Comparison of ENCODE assay signal across 8 mouse cellular contexts in genomic region chr1:58795291-58796058, GRCm38 (mm10). TPM values are rescaled to one million over a fixed set of nuclear protein-coding genes. Genes with fewer than 3 reads are reported as not detected.
A peak's percentile ranks its signal among the peaks of the same experiment; 100 is the strongest.
DNase-seq lines count a peak whose midpoint lies in the region; ATAC-seq lines count a peak whose summit lies in the region.

Gene Casp8, plus strand, starts transcription at chr1:58795374.

- H3K4me3 ChIP-seq in embryonic facial prominence, embryonic 12.5 days: peak within 1 kb of the TSS; percentile 55
- peak within 1 kb of the TSS; percentile 79 for H3K4me3 ChIP-seq in heart, embryonic 12.5 days
- H3K4me3 ChIP-seq in kidney, embryonic 15.5 days (replicated peaks): peak within 1 kb of the TSS; percentile 57

- H3K9ac ChIP-seq in embryonic facial prominence, embryonic 12.5 days: peak within 1 kb of the TSS; percentile 74
- H3K9ac ChIP-seq in heart, embryonic 12.5 days: peak within 1 kb of the TSS; percentile 85
- peak within 1 kb of the TSS; percentile 63 for H3K9ac ChIP-seq in kidney, embryonic 15.5 days

- no peaks in the 10 kb centered on the region for H3K9me3 ChIP-seq in embryonic facial prominence, embryonic 12.5 days
- H3K9me3 ChIP-seq in heart, embryonic 12.5 days (replicated peaks): peaks cover 4% of the 10 kb centered on the region; the same call in 1 of the 2 replicates
- H3K9me3 ChIP-seq in kidney, embryonic 15.5 days (replicated peaks): no peaks in the 10 kb centered on the region; the same call in 1 of the 2 replicates

- 0 out of 2 replicates have a peak, but pooled peaks cover 7% of the 10 kb centered on the region for H3K36me3 ChIP-seq in embryonic facial prominence, embryonic 12.5 days
- peaks cover 8% of the 10 kb centered on the region for H3K36me3 ChIP-seq in heart, embryonic 12.5 days
- peaks cover 12% of the 10 kb centered on the region for H3K36me3 ChIP-seq in kidney, embryonic 15.5 days

- no peak for ATAC-seq in embryonic facial prominence, embryonic 12.5 days (ENCODE audit: insufficient number of reproducible peaks, insufficient read depth, low FRiP score, low TSS enrichment)
- peak; percentile 80 for ATAC-seq in heart, embryonic 12.5 days (ENCODE audit: insufficient number of reproducible peaks, low FRiP score)
- peak; percentile 94 for ATAC-seq in kidney, embryonic 15.5 days (replicated peaks; ENCODE audit: low FRiP score)

- H3K4me2 ChIP-seq in embryonic facial prominence, embryonic 12.5 days (replicated peaks): peak within 1 kb of the TSS; percentile 71
- H3K4me2 ChIP-seq in heart, embryonic 12.5 days: peak within 1 kb of the TSS; percentile 88
- peak within 1 kb of the TSS; percentile 67 for H3K4me2 ChIP-seq in kidney, embryonic 15.5 days

- H3K27ac ChIP-seq in embryonic facial prominence, embryonic 12.5 days: peak within 1 kb of the TSS; percentile 55
- peak within 1 kb of the TSS; percentile 52 for H3K27ac ChIP-seq in heart, embryonic 12.5 days (ENCODE audit: poor library complexity, severe bottlenecking)
- H3K27ac ChIP-seq in kidney, embryonic 15.5 days: peak within 1 kb of the TSS; percentile 89

- H3K4me1 ChIP-seq in embryonic facial prominence, embryonic 12.5 days: peaks cover 3% of the 10 kb centered on the region; the same call in 1 of the 2 replicates
- no peaks in the 10 kb centered on the region; the same call in 1 of the 2 replicates for H3K4me1 ChIP-seq in heart, embryonic 12.5 days (replicated peaks)
- peaks cover 17% of the 10 kb centered on the region for H3K4me1 ChIP-seq in kidney, embryonic 15.5 days

- WGBS in embryonic facial prominence, embryonic 12.5 days: 1% methylated on average over 42 of the region's 42 CpGs
- WGBS in heart, embryonic 12.5 days: under 1% methylated on average over 42 of the region's 42 CpGs
- WGBS in kidney, embryonic 15.5 days: 1% methylated on average over 42 of the region's 42 CpGs

- no peaks in the 10 kb centered on the region for H3K27me3 ChIP-seq in embryonic facial prominence, embryonic 12.5 days
- no peaks in the 10 kb centered on the region for H3K27me3 ChIP-seq in heart, embryonic 12.5 days (replicated peaks)
- no peaks in the 10 kb centered on the region for H3K27me3 ChIP-seq in kidney, embryonic 15.5 days

- DNase-seq in urinary bladder, adult 18-20 months (ENCODE audit: low spot score in 2 of 2): peak; percentile 53 to 58
- no peak for DNase-seq in urinary bladder, postnatal 10 days (ENCODE audit: low spot score)
- DNase-seq in lung, postnatal 36 days: peak; percentile 77
- DNase-seq in retina, embryonic 14.5 days (ENCODE audit: low spot score): peak; percentile 58
- DNase-seq in left cerebral cortex, adult 8-10 months (ENCODE audit: low spot score in 2 of 2): no peak

RNA-seq across cellular contexts. Expression of gene Casp8, which starts in this region (rescaled TPM):
- polyA plus RNA-seq in embryonic facial prominence, embryonic 12.5 days (2016; fragmentation: Nextera tagmentation; extraction: Ambion mirVana): 23.7 and 28.9 TPM in 2 replicates
- polyA plus RNA-seq in heart, embryonic 12.5 days (2016; fragmentation: Nextera tagmentation; extraction: Ambion mirVana): 20.3 and 22.2 TPM in 2 replicates
- 41.3 and 41.8 TPM in 2 replicates for polyA plus RNA-seq in kidney, embryonic 15.5 days (2015; fragmentation: Nextera tagmentation; extraction: Ambion mirVana)
- 1 to 10 TPM; 2.0 to 4.2 (median 3.1) TPM for total RNA-seq in left cerebral cortex, adult 8-10 months (2022)

Comparison
In these comparisons a context has a peak if more than half of its experiments do, and no peak if none do; other contexts are left out.
1. DNase-seq: peak in urinary bladder, adult 18-20 months (2 of 2), lung, postnatal 36 days (single experiment) and retina, embryonic 14.5 days (single experiment); none in urinary bladder, postnatal 10 days (single experiment) and left cerebral cortex, adult 8-10 months (0 of 2).
2. Peak in every context shown above with its lines, with median percentiles within 50 percentile points of each other: H3K27ac ChIP-seq, H3K4me2 ChIP-seq, H3K4me3 ChIP-seq and H3K9ac ChIP-seq.